Mouse (Mus musculus): ENCODE results near the gene Fam189a2.

Fam189a2 gene

DNA sequence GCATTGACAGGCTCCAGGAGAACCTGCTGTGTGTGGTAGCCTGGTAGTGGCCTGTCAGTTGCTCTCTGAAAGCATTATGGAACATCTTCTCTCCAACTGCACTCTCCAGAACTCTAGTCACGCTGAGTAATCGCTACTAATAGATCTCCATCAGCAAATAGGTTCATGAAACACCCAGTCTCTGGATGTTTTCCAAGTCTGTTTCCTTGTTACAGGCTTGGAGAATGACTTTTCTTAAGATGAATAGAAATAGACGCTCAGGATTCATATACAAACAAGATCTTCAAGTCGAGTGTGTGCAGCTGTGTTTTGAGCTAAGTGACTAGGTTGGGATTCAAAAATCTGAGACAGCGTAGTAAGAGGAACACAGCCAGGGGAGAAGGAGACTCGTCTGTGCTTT, 106.8 kb downstream of the Fam189a2 start:
- no peak for DNase-seq
